Mouse (Mus musculus) hindbrain, embryonic 16.5 days (tissue): Measurements from ENCODE around the gene Grpel1. TPM values are rescaled to one million over a fixed set of nuclear protein-coding genes. Genes with fewer than 3 reads are reported as not detected.
A peak's percentile ranks its signal among the peaks of the same experiment; 100 is the strongest.

ENCODE experiments used
- ATAC-seq: fragments of 200-750 bp; cut with Nextera tagmentation; 2 replicates; pipeline ENCODE4 v1.8.0; 2017; ENCODE audit warnings: moderate TSS enrichment, moderate library complexity
- H3K27ac ChIP-seq: fragments of 300-500 bp; sonication (generic); 2 replicates; pipeline ENCODE4 v1.5.1; 2014; ENCODE audit warnings: low read depth, mild to moderate bottlenecking, control low read depth, low read length, moderate library complexity
- H3K27me3 ChIP-seq: fragments of 300-500 bp; sonication (generic); replicated peaks from 2 replicates; pipeline ENCODE4 v1.6.1; 2014; ENCODE audit warnings: low read length; ENCODE audit not compliant: control insufficient read depth, insufficient read depth
- H3K36me3 ChIP-seq: fragments of 300-500 bp; sonication (generic); 2 replicates; pipeline ENCODE4 v1.6.1; 2014; ENCODE audit warnings: mild to moderate bottlenecking, low read length, moderate library complexity, mixed read lengths; ENCODE audit not compliant: control insufficient read depth, insufficient read depth
- H3K4me1 ChIP-seq: fragments of 300-500 bp; sonication (generic); 2 replicates; pipeline ENCODE4 v1.6.1; 2014; ENCODE audit warnings: low read depth, low read length; ENCODE audit not compliant: control insufficient read depth, insufficient read depth
- H3K4me2 ChIP-seq: fragments of 300-500 bp; sonication (generic); 2 replicates; pipeline ENCODE4 v1.6.1; 2014; ENCODE audit warnings: mild to moderate bottlenecking, low read length, control low read depth, moderate library complexity
- H3K4me3 ChIP-seq: fragments of 300-500 bp; sonication (generic); 2 replicates; pipeline ENCODE4 v1.5.1; 2014; ENCODE audit warnings: mild to moderate bottlenecking, low read length, control low read depth, moderate library complexity
- H3K9ac ChIP-seq: fragments of 300-500 bp; sonication (generic); 2 replicates; pipeline ENCODE4 v1.6.1; 2014; ENCODE audit warnings: low read depth, mild to moderate bottlenecking, control low read depth, low read length, moderate library complexity
- H3K9me3 ChIP-seq: fragments of 300-500 bp; sonication (generic); 2 replicates; pipeline ENCODE4 v1.6.1; 2014; ENCODE audit warnings: mild to moderate bottlenecking, low read length, moderate library complexity; ENCODE audit not compliant: control insufficient read depth
- WGBS: fragments of 180-500 bp; shearing (Covaris S2); extraction: QIAGEN DNeasy Blood & Tissue Kit; methylation state at CpG from one replicate; pipeline ENCODE4 v1.1.7; 2014; 5-methylcytosine and 5-hydroxymethylcytosine counted together
- polyA plus RNA-seq: library from polyadenylated mRNA; unstranded; fragments of >200 nt; fragmentation: Nextera tagmentation; extraction: Ambion mirVana; gene quantifications from 2 replicates; pipeline ENCODE4 v1.2.1, GENCODE M21; 2015

Gene Grpel1
- polyA plus RNA-seq, 1 experiment from 2014 or later = 46.8 TPM

GRCm38 (mm10) chr5:36515126-36515525 is 50.3 kb downstream of the Grpel1 start:
- no peaks in the 10 kb centered on the region for H3K27me3 ChIP-seq
- WGBS = 95% methylated on average over 1 of the region's 1 CpGs
- H3K27ac ChIP-seq = no peak overlapping the region
- no peak overlapping the region for H3K4me2 ChIP-seq
- no peaks in the 10 kb centered on the region for H3K9me3 ChIP-seq
- H3K36me3 ChIP-seq = peaks cover 32% of the 10 kb centered on the region
- H3K9ac ChIP-seq = no peak overlapping the region
- no peak overlapping the region for H3K4me3 ChIP-seq
- no peak for ATAC-seq
- no peaks in the 10 kb centered on the region for H3K4me1 ChIP-seq

DNA sequence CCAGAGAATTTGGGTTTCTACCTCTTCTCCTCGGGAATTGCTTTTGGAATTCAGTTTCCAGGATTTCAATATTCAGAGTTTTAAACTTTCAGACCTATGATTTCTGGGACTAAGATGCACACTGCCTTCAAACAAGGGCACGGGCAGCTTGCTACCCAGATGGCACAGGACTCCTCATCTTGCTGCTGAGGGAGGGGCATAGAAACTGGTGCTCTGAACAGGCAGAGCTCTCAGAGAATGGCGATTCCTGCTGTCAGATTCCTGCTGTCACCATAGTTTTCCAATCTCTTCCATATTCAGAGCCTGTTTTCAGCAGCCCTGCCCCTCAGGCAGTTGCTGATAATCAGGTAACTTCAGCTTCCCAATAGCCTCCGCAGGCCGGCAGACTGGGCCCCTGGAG is 50.8 kb downstream of the Grpel1 start:
- Histone ChIP-seq H3K4me2 (no peak overlapping the region), H3K9ac (no peak overlapping the region), H3K27me3 (no peaks in the 10 kb centered on the region), H3K27ac (no peak overlapping the region), H3K36me3 (peaks cover 30% of the 10 kb centered on the region), H3K4me1 (no peaks in the 10 kb centered on the region), H3K9me3 (no peaks in the 10 kb centered on the region), H3K4me3 (no peak overlapping the region)
- no peak for ATAC-seq
- WGBS = 81% methylated on average over 5 of the region's 5 CpGs

- Histone ChIP-seq H3K27ac (no peak overlapping the region), H3K4me1 (no peaks in the 10 kb centered on the region), H3K9ac (no peak overlapping the region), H3K4me3 (no peak overlapping the region), H3K9me3 (no peaks in the 10 kb centered on the region), H3K27me3 (no peaks in the 10 kb centered on the region), H3K36me3 (peaks cover 24% of the 10 kb centered on the region), H3K4me2 (no peak overlapping the region)
- peak; percentile 61; the same call in 1 of the 2 replicates for ATAC-seq
- 77% methylated on average over 3 of the region's 3 CpGs for WGBS
Observed at GRCm38 (mm10) chr5:36517596-36517995, 52.8 kb downstream of the Grpel1 start.

GRCm38 (mm10) chr5:36519751-36520150 is 55.0 kb downstream of the Grpel1 start:
- Histone ChIP-seq H3K4me3 (no peak overlapping the region), H3K27me3 (no peaks in the 10 kb centered on the region), H3K4me1 (no peaks in the 10 kb centered on the region), H3K27ac (no peak overlapping the region), H3K9ac (no peak overlapping the region), H3K4me2 (no peak overlapping the region), H3K36me3 (peaks cover 17% of the 10 kb centered on the region), H3K9me3 (no peaks in the 10 kb centered on the region)
- 68% methylated on average over 3 of the region's 3 CpGs for WGBS
- ATAC-seq = peak; percentile 37; the same call in 1 of the 2 replicates

- Histone ChIP-seq H3K9ac (no peak overlapping the region), H3K27ac (no peak overlapping the region), H3K27me3 (no peaks in the 10 kb centered on the region), H3K36me3 (peaks cover 17% of the 10 kb centered on the region), H3K9me3 (no peaks in the 10 kb centered on the region), H3K4me3 (no peak overlapping the region), H3K4me2 (no peak overlapping the region), H3K4me1 (peaks cover 3% of the 10 kb centered on the region)
- WGBS = 70% methylated on average over 2 of the region's 2 CpGs
- ATAC-seq = no peak
Observed at GRCm38 (mm10) chr5:36522782-36523181, 58.0 kb downstream of the Grpel1 start.

DNA sequence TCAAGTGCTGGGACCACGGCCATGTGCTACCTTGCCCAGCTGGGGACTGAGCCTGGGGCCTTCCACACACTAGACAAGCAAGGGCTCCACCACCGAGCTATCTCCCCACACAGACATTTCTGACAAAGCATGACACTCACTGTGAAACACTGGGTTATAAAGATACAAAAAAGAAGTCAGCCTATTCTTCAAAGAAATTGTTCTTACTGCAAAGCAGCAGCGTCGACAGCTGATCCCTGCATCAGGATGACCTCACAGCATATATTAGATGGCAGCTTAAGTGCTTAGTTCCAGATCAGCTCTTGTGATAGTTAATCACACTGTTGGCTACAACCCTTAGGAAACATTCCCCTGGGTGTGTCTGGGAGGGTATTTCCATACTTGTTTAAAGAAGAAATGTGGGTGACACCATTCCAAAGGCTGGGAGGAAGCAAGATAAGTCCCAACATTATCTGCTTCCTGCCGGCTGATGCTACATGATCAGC is 58.5 kb downstream of the Grpel1 start:
- H3K27me3 ChIP-seq = no peaks in the 10 kb centered on the region
- peaks cover 13% of the 10 kb centered on the region for H3K36me3 ChIP-seq
- H3K9me3 ChIP-seq = no peaks in the 10 kb centered on the region
- H3K4me2 ChIP-seq = no peak overlapping the region
- H3K9ac ChIP-seq = no peak overlapping the region
- no peak overlapping the region for H3K4me3 ChIP-seq
- no peak overlapping the region for H3K27ac ChIP-seq
- H3K4me1 ChIP-seq = peaks cover 7% of the 10 kb centered on the region
- 88% methylated on average over 5 of the region's 5 CpGs for WGBS
- no peak for ATAC-seq

Other genes with a start within 250 kb of the Grpel1 start
- 11.8 and 15.5 TPM in 2 replicates for gene Sorcs2, start 66.9 kb upstream of the Grpel1 start, polyA plus RNA-seq
- 3.0 and 3.6 TPM in 2 replicates for gene Tada2b, start 19.3 kb downstream of the Grpel1 start, polyA plus RNA-seq
- gene Ccdc96, start 19.6 kb downstream of the Grpel1 start, polyA plus RNA-seq = 2.7 and 3.4 TPM in 2 replicates
- gene Tbc1d14, start 128.3 kb downstream of the Grpel1 start, polyA plus RNA-seq = 63.8 and 74.4 TPM in 2 replicates
- gene D5Ertd579e, start 231.0 kb downstream of the Grpel1 start, polyA plus RNA-seq = 25.9 and 32.6 TPM in 2 replicates